Mouse (Mus musculus) embryonic fibroblast, embryonic 13.5 days (primary cell): Measurements from ENCODE around the gene Smarcb1.

Experiments
- CTCF ChIP-seq: IDR thresholded peaks from 2 replicates; pipeline ENCODE4 v1.5.1; 2011; ENCODE audit warnings: mild to moderate bottlenecking, control low read depth, low read length, moderate library complexity, borderline replicate concordance; ENCODE audit not compliant: insufficient read depth
- POLR2A ChIP-seq: IDR thresholded peaks from 2 replicates; pipeline ENCODE4 v1.6.1; 2011; ENCODE audit warnings: low read depth, mild to moderate bottlenecking, control low read depth, low read length, moderate library complexity

GRCm38 (mm10) chr10:75878836-75879235 is 42.6 kb downstream of the Smarcb1 start:
- TF ChIP-seq CTCF (no peak), POLR2A (no peak)
